Mouse (Mus musculus): ENCODE results near the gene Abcb7. TPM values are rescaled to one million over a fixed set of nuclear protein-coding genes. Genes with fewer than 3 reads are reported as not detected.

Gene Abcb7
- 30.2 and 35.0 TPM in 2 replicates for total RNA-seq (2021)
- long read RNA-seq, full-length matches to known transcripts: 7 of 157 reads
- long read RNA-seq, partial matches to known transcripts: 0 of 157 reads
- long read RNA-seq, other reads (novel, unspliced or antisense): 150 of 157 reads

- peak; percentile 82 for DNase-seq
Observed at GRCm38 (mm10) chrX:104413183-104413983, at the start of gene Abcb7. Gene Abcb7 (minus strand): TSS chrX:104413856.

DNA sequence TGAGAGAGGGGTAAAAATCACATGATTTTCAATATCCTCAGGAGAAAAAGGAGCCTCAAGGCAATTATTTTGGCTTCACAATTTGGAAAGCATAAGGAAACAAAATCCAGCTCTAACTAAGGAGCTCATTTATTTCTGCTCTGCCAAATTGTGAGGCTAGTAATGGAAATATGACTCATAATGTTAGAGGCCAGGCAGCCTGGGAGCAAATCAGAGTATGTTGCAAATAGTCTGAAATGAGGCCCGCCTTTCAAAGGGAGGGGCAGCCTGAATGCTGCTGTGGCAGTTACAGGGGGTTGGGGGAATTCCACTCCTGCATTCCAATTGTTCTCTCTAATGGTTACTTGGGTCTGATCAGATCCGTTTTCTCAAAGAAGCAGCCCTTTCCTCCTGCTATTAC is 48.1 kb upstream of the Abcb7 start:
- no peak for DNase-seq

DNA sequence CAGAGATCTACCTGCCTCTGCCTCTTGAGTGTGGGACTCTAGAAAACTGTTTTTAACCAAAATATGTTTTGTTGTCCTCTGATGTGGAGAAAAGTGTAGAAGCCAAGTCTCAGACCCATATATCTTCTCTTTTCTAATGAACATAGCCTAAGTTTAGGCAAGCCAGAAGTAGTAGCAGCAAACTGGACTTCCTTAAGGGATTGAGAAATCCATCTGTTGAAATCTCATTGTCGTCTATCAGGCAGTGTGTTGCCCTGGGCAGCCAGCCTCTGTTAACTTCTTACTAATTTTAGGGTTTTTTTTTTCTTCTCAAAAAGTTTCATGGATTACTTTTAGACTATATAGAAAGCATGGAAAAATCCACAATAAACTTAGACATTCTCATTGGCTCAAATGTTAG is 38.8 kb upstream of the Abcb7 start:
- no peak for DNase-seq

DNA sequence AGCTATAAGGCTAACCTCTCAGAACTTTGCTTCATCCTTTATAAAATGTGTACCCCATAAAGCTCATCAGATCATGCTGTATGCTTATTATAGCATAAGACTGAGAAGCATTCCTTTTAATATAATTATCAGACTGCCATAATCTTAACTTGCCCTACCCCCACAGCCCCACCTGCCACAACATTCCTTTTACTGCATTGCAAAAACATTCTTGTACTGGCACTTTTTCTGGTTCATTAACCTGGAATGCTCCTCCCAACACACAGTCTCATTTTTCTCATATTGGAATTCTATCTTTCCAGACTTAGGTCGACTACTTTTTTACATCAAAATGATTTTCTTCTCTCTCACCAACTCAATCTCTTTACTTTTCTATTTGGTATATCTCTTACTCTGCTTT is 19.8 kb upstream of the Abcb7 start:
- DNase-seq: no peak

- no peak for DNase-seq
Observed at GRCm38 (mm10) chrX:104428108-104428507, 14.5 kb upstream of the Abcb7 start.

GRCm38 (mm10) chrX:104413995-104414394 is 339 bp upstream of the Abcb7 start:
- no peak for DNase-seq

- DNase-seq: no peak
Observed at GRCm38 (mm10) chrX:104408137-104408536, 5.5 kb downstream of the Abcb7 start.

GRCm38 (mm10) chrX:104402463-104402862 is 11.2 kb downstream of the Abcb7 start:
- peak; percentile 18 for DNase-seq

DNA sequence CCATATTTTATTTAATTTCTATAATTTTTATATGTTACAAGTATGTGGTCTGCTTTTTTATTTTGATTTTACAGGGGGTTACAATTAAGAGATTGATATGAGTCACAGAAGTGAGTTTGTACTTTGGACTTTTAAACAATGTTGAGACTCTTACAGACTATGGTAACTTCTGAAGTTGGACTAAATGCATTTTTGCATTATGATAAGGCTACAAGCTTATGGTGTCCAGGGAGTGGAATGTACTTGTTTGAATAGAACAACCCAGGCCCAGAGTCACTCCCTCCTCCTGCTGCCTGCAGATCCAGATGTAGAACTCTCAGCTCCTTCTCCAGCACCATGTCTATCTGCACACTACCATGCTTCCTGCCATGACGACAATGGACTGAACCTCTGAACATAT is 12.5 kb downstream of the Abcb7 start:
- DNase-seq: no peak

- no peak for DNase-seq
Observed at GRCm38 (mm10) chrX:104397526-104397925, 16.1 kb downstream of the Abcb7 start.

DNA sequence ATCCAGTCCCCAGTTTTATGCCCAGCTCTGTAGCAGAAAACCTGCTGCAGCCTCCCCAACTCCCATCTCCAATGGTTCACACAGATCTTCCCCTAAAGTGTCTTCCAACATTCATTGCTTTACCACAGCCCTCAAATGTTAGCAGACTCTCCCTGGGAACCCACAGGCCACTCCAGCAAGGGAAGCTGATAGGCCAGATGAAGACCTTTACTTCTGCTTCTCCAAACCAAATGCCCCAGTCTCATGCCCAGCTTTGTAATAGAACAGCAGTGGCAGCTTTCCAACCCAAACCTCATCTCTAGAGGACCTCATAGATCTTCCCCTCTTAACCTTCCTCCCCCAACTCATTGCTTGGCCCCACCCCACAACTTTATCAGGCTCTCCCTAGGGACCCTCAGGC is 54.0 kb downstream of the Abcb7 start:
- no peak for DNase-seq

GRCm38 (mm10) chrX:104355842-104356241 is 57.8 kb downstream of the Abcb7 start:
- DNase-seq: no peak

- DNase-seq: peak; percentile 1
Observed at GRCm38 (mm10) chrX:104348146-104348545, 65.5 kb downstream of the Abcb7 start.

GRCm38 (mm10) chrX:104291721-104292120 is 121.9 kb downstream of the Abcb7 start:
- no peak for DNase-seq

GRCm38 (mm10) chrX:104279828-104280227 is 133.8 kb downstream of the Abcb7 start:
- no peak for DNase-seq

- DNase-seq: no peak
Observed at GRCm38 (mm10) chrX:104264371-104264770, 149.3 kb downstream of the Abcb7 start.

GRCm38 (mm10) chrX:104262468-104262867 is 151.2 kb downstream of the Abcb7 start:
- DNase-seq: no peak

DNA sequence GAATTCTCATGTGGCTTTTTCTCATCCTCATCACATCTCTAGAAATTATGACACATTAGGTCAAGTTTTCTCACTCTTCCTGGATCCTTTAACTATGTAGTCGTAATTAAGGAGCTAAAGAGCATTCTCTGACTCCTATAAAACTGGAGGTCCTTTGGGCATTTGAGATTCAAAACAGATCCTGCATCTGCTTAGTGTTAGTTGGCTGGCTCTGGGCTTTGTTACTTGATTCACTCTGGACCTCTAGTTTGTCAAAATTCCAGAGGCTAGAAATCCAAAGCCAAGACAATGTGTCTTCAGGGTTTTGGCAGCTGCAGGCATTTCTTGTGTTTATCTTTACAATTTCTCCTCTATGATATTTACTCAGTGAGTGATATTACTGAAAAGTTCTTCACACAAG is 157.1 kb downstream of the Abcb7 start:
- DNase-seq: no peak

Other genes with a start within 250 kb of the Abcb7 start
- 16.2 and 18.2 TPM in 2 replicates for gene Nexmif, start 212.7 kb downstream of the Abcb7 start, total RNA-seq (2021)
- 19.9 and 21.0 TPM in 2 replicates for gene Uprt, start 69.0 kb upstream of the Abcb7 start, total RNA-seq (2021)